Mouse (Mus musculus) kidney, adult 2 months (tissue): ENCODE results near the gene Slc17a9.

Experiments used
- CTCF ChIP-seq: fragments of 200-500 bp; conservative IDR thresholded peaks from 2 replicates; pipeline ENCODE4 v1.5.1; 2011; ENCODE audit warnings: low read depth, mild to moderate bottlenecking, control low read depth, low read length, moderate library complexity, mixed read lengths; ENCODE audit not compliant: insufficient read depth, insufficient read length
- POLR2A ChIP-seq: fragments of 200-500 bp; IDR thresholded peaks from one replicate; pipeline ENCODE4 v1.6.1; 2011; ENCODE audit warnings: low read depth, low read length, control low read depth

- TF ChIP-seq CTCF (no peak), POLR2A (no peak)
Measured at GRCm38 (mm10) chr2:180704591-180704990, 20.5 kb upstream of the Slc17a9 start.
